Mouse (Mus musculus) forebrain, embryonic 15.5 days (tissue): ENCODE measurements around the gene Rassf3. TPM values are rescaled to one million over a fixed set of nuclear protein-coding genes. Genes with fewer than 3 reads are reported as not detected.

ENCODE experiments used
- ATAC-seq: fragments of 200-750 bp; cut with Nextera tagmentation; replicated peaks from 2 replicates; pipeline ENCODE4 v1.8.0; 2017; ENCODE audit warnings: mild to moderate bottlenecking, moderate TSS enrichment, moderate library complexity
- H3K27ac ChIP-seq: fragments of 300-500 bp; sonication (generic); replicated peaks from 2 replicates; pipeline ENCODE4 v1.5.1; 2015; ENCODE audit warnings: mild to moderate bottlenecking, inconsistent platforms
- H3K27me3 ChIP-seq: fragments of 300-500 bp; sonication (generic); 2 replicates; pipeline ENCODE4 v1.6.1; 2015; ENCODE audit warnings: inconsistent platforms
- H3K36me3 ChIP-seq: fragments of 300-500 bp; sonication (generic); 2 replicates; pipeline ENCODE4 v1.6.1; 2015; ENCODE audit warnings: mild to moderate bottlenecking, inconsistent platforms
- H3K4me1 ChIP-seq: fragments of 300-500 bp; sonication (generic); 2 replicates; pipeline ENCODE4 v1.6.1; 2015; ENCODE audit warnings: inconsistent platforms
- H3K4me2 ChIP-seq: fragments of 300-500 bp; sonication (generic); replicated peaks from 2 replicates; pipeline ENCODE4 v1.6.1; 2015; ENCODE audit warnings: mild to moderate bottlenecking, inconsistent platforms
- H3K4me3 ChIP-seq: fragments of 300-500 bp; sonication (generic); 2 replicates; pipeline ENCODE4 v1.5.1; 2015; ENCODE audit warnings: mild to moderate bottlenecking, inconsistent platforms
- H3K9ac ChIP-seq: fragments of 300-500 bp; sonication (generic); replicated peaks from 2 replicates; pipeline ENCODE4 v1.6.1; 2015; ENCODE audit warnings: mild to moderate bottlenecking, inconsistent platforms
- H3K9me3 ChIP-seq: fragments of 300-500 bp; sonication (generic); 2 replicates; pipeline ENCODE4 v1.6.1; 2016; ENCODE audit warnings: inconsistent platforms
- WGBS: fragments of 180-500 bp; shearing (Covaris S2); methylation state at CpG from one replicate; pipeline ENCODE4 v1.1.7; 2015; ENCODE audit warnings: mixed read lengths; 5-methylcytosine and 5-hydroxymethylcytosine counted together
- polyA plus RNA-seq: library from polyadenylated mRNA; unstranded; fragments of >200 nt; fragmentation: Nextera tagmentation; extraction: Ambion mirVana; gene quantifications from 2 replicates; pipeline ENCODE4 v1.2.1, GENCODE M21; 2015

Gene Rassf3
- polyA plus RNA-seq, 1 experiment from 2014 or later: 4.2 TPM

DNA sequence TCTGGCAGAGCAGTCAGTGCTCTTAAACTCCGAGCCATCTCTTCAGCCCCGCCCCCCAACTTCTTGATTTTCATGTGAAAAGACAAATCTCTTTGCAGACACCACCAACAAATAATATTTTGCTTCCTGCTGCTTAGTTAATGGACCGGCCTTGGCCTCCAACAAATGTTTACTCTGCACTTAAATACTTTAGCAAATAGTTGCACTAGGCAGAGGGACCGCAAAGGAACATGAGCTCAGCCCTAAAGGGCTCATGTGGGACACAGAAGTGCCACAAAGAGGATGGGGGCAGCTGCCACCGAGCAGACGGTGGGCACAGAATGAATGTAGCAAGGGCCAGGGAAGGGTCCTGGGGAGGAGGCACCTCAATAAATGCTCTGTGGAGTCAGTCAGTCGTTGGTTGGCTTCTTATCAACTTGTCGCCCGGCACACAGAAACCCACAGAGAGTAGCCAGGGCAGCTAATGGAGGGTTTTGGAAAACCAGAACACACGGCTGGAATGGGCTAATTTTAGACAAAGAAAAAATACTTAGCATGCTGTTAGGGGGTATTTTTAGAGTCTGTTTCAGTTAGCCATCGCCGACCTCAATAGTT lies 44.0 kb downstream of the Rassf3 start:
- H3K36me3 ChIP-seq: no peaks in the 10 kb centered on the region
- WGBS: 50% methylated on average over 12 of the region's 12 CpGs
- H3K4me2 ChIP-seq: no peak overlapping the region
- no peak overlapping the region for H3K4me3 ChIP-seq
- ATAC-seq: 0 out of 2 replicates have a peak, but pooled peaks have one; percentile 18
- no peaks in the 10 kb centered on the region for H3K9me3 ChIP-seq
- H3K27ac ChIP-seq: 0 out of 2 replicates have a peak overlapping the region, but pooled peaks have one; percentile 41
- no peaks in the 10 kb centered on the region for H3K27me3 ChIP-seq
- no peak overlapping the region for H3K9ac ChIP-seq
- peaks cover 18% of the 10 kb centered on the region for H3K4me1 ChIP-seq

DNA sequence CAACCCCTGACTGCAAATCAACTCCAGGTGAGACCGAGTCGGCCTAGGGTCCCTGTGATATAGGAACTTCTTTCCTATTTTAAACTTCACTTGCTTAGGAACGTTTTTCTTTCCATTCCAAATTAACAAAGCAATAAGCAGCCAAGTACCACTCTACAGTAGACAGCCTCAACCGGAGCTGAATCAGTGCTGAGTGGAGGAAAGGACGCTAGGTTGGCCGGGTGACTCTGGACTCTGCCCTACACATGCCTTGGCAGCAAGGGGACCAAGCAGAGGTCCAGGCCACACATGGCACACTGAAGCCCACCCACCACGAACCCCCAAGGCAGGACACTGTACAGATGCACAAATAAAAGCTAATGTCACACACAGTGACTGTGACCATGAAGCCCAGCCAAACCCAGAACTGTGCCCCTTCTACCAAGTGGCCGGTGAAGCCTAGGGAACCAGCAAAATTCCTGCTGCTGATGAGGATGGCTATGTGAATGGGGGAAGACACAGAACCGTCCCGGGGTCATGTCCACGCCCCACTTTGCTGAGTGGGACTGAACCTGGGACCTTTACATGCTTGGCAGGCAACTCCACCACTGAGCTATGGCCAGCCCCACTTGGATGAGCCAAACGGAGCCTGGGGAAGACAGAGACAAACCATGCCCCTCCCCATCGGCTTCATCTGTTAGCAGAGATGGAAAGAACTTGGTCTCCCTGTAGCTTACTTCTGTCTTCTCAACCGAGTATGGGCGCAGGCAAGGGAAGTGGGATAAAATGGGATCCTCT lies 45.2 kb downstream of the Rassf3 start:
- Histone ChIP-seq H3K4me2 (no peak overlapping the region), H3K4me1 (peaks cover 18% of the 10 kb centered on the region)

DNA sequence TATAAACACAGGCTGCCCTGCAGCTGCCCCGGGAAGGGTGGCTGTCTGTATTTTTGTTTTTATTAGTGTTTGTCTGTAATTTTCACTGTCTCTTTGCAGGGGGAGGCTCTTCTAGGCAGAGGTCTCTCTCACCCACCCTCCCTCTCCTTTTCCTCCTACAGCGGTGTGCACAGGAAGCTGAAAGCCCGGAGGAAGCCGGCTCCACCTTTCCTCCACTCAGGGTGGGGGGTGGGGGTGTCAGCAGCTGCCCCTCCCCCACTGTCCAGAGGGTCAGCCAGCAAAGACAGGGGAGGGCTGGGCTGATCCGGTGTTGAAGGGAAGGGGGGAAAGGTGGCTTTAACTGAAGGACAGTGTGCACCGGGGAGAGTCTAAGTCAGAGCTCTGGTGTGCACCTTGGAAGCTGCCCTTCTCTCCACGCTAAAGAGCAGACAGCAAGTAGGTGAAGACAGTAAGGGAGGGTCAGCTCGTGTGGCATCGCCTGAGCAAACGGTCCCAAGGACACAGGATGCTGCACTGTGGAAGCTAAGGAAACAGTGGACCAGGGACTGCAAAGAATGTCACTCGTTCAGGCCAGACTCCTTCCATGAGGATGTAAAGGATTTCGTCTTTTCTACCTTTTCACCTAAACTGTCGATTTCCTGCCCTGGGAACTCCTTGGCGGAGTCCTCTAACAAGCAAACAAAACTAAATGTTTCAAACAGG lies 46.0 kb downstream of the Rassf3 start:
- ATAC-seq: 0 out of 2 replicates have a peak, but pooled peaks have one; percentile 10
- Histone ChIP-seq H3K27me3 (no peaks in the 10 kb centered on the region), H3K9me3 (no peaks in the 10 kb centered on the region), H3K36me3 (no peaks in the 10 kb centered on the region), H3K27ac (no peak overlapping the region), H3K4me3 (no peak overlapping the region), H3K4me1 (peaks cover 18% of the 10 kb centered on the region), H3K9ac (no peak overlapping the region), H3K4me2 (no peak overlapping the region)
- WGBS: 32% methylated on average over 14 of the region's 14 CpGs

More for the DNA sequence above, 45.2 kb downstream of the Rassf3 start:
- WGBS: 78% methylated on average over 15 of the region's 15 CpGs
- no peaks in the 10 kb centered on the region for H3K36me3 ChIP-seq
- no peaks in the 10 kb centered on the region for H3K27me3 ChIP-seq
- no peak for ATAC-seq
- no peak overlapping the region for H3K27ac ChIP-seq
- no peaks in the 10 kb centered on the region for H3K9me3 ChIP-seq
- no peak overlapping the region for H3K9ac ChIP-seq
- H3K4me3 ChIP-seq: no peak overlapping the region

DNA sequence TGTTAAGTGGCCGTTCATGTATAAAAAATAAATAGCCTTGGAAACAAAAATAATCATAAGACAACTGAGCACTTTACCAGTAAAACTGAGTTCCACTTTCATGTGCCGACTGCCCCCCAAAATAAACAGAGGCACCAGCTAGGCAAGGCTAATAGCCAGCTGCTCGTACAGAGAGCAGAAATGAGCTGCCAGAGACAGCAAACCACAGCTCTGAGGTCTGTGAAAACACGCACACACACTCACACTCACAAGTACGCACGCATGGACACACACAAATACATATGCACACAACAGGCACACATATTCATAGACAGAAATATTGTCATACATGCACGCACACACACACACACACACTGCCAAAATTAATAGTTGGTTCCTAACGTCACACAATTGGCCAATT lies 46.6 kb downstream of the Rassf3 start:
- 0 out of 2 replicates have a peak, but pooled peaks have one; percentile 26 for ATAC-seq
- Histone ChIP-seq H3K4me1 (peaks cover 18% of the 10 kb centered on the region), H3K27ac (no peak overlapping the region), H3K4me3 (no peak overlapping the region), H3K9ac (no peak overlapping the region), H3K27me3 (no peaks in the 10 kb centered on the region), H3K9me3 (no peaks in the 10 kb centered on the region), H3K36me3 (no peaks in the 10 kb centered on the region), H3K4me2 (no peak overlapping the region)
- 40% methylated on average over 8 of the region's 8 CpGs for WGBS

DNA sequence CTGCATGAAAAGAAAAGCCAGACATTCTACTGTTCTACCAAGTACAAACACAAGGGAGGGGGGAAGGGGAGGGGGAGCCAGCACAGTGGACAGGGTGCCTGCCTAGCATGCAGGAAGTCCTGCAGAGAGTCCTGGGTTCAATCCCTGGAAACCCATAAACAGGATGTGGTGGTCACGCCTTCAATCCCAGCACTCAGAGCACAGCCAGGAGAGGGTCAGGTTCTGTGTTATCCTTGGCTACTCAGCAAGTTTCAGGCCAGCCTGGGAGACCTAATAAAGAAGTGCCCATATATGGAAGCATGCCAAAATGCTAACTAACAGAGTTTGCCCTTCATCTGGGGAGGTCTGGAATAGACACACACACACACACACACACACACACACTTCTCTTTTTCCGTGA lies 47.1 kb downstream of the Rassf3 start:
- WGBS: 30% methylated on average over 2 of the region's 2 CpGs
- Histone ChIP-seq H3K9ac (no peak overlapping the region), H3K27ac (no peak overlapping the region), H3K36me3 (no peaks in the 10 kb centered on the region), H3K27me3 (no peaks in the 10 kb centered on the region), H3K4me3 (no peak overlapping the region), H3K4me1 (peaks cover 21% of the 10 kb centered on the region), H3K4me2 (no peak overlapping the region), H3K9me3 (no peaks in the 10 kb centered on the region)
- ATAC-seq: no peak

DNA sequence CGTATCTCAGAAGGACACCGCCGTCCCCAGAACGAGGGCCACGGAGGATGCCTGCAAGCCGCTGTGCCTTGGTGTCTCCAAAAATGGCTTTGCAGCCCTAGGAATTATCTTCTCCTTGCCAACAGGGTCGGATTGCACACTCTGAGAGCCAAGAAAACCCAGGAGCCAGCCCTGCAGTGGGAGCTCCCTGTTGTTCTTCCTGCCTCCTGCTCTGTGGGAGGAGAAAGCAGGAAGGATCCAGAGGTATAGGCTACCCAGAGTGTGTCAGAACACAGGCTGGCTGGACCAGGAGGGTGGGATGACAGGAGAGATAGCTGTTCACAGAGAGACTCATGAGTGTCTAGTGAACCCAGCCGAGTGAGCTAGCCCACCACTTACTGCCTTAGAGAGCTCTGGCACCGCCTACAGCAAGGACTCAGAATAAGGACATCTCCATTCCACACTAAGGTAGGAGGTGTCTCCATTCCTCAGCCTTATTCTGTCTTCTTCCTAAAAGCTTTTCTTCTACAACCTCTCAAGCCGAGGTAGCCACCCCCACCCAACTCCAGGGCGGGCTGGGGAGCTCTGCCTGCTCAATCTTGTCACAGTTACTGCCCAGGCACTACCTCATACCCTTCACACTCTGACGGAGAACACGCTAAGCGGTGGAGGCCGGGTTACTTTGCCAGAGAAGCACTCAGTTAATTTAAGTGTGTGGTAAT lies 48.0 kb downstream of the Rassf3 start:
- H3K27ac ChIP-seq: no peak overlapping the region
- 84% methylated on average over 15 of the region's 15 CpGs for WGBS
- no peak for ATAC-seq
- no peak overlapping the region for H3K9ac ChIP-seq
- H3K4me2 ChIP-seq: no peak overlapping the region
- H3K4me3 ChIP-seq: no peak overlapping the region
- H3K36me3 ChIP-seq: no peaks in the 10 kb centered on the region
- H3K9me3 ChIP-seq: no peaks in the 10 kb centered on the region
- H3K27me3 ChIP-seq: no peaks in the 10 kb centered on the region
- H3K4me1 ChIP-seq: peaks cover 30% of the 10 kb centered on the region

DNA sequence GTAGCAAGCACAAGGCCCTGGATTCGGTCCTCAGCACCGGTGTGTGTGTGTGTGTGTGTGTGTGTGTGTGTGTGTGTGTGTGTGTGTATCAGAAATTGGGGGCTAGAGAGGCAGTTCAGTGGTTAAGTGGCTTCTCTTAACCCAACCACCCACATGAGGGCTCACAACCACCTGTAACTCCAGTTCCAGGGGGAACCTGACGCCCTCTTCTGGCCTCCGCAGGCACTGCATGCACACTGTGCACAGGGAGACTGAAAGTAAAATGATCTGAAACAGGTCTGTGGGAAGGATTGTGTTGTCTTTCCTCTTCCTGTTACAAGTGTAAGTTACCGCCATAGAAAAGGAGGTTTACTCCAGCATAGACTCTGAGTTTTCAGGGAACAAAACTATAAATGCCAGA lies 49.0 kb downstream of the Rassf3 start:
- WGBS: 66% methylated on average over 5 of the region's 5 CpGs
- Histone ChIP-seq H3K9me3 (no peaks in the 10 kb centered on the region), H3K4me2 (no peak overlapping the region), H3K27me3 (no peaks in the 10 kb centered on the region), H3K4me3 (no peak overlapping the region), H3K36me3 (no peaks in the 10 kb centered on the region), H3K4me1 (peaks cover 27% of the 10 kb centered on the region), H3K9ac (no peak overlapping the region), H3K27ac (no peak overlapping the region)
- ATAC-seq: no peak

DNA sequence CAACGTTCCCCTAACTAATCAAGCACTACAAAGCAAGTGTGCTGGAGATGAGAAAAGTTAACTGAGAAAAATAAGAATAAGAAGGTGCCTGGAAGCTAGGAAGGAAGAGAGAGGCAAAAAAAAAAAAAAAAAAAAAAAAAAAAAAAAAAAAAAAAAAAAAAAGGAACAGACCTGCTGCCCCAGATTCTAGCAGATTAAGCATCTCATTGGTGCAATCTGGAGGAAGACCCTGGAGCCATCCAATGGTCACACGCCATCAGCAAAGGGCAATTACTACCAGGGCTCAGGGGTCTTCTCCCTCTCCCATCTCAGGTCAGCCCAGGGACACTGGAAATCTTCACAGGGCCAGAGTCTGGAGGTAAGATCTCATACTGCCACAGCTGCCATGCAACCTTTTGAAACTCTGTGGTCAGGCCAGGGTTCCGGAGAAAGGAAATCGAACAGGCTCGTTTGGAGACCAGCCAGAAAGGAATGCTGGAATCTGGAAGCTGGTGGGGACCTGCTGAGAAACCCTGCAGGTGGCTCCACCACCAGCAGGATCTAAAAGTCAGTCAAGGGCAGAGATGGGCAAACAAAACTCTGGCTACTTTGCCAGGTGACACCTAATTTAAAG lies 49.6 kb downstream of the Rassf3 start:
- no peak overlapping the region for H3K27ac ChIP-seq
- H3K9me3 ChIP-seq: no peaks in the 10 kb centered on the region
- no peak for ATAC-seq
- no peak overlapping the region for H3K4me3 ChIP-seq
- no peak overlapping the region for H3K9ac ChIP-seq
- H3K36me3 ChIP-seq: no peaks in the 10 kb centered on the region
- peaks cover 27% of the 10 kb centered on the region for H3K4me1 ChIP-seq
- no peaks in the 10 kb centered on the region for H3K27me3 ChIP-seq
- no peak overlapping the region for H3K4me2 ChIP-seq
- WGBS: 42% methylated on average over 5 of the region's 5 CpGs

DNA sequence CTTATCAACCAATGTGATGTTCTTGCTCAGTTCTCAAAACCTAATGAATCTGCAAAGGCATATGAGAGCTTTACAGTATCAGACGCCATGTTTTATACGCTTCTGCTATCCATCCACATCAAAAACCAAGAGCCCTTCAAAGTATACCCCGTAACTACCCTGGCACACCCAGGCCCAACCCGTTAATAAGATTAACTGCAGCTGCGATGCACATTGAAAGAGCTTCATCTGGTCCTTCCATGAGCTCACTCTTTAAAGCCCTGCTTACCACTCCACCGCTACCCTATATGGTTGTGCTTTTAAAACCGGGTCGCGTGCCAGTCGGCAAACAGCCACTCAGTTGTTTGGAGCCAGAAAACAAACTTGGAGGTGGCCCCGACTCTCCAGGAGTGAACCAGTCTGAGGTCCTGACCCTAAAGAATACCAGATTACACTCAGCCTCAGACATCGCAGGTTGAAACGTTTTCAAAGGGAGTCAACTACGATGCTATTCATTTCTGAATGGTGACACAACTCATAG lies 50.6 kb downstream of the Rassf3 start:
- WGBS: 81% methylated on average over 14 of the region's 14 CpGs
- Histone ChIP-seq H3K9ac (no peak overlapping the region), H3K36me3 (no peaks in the 10 kb centered on the region), H3K4me3 (no peak overlapping the region), H3K4me2 (no peak overlapping the region), H3K4me1 (peaks cover 27% of the 10 kb centered on the region), H3K27me3 (no peaks in the 10 kb centered on the region), H3K27ac (no peak overlapping the region), H3K9me3 (no peaks in the 10 kb centered on the region)
- ATAC-seq: no peak

DNA sequence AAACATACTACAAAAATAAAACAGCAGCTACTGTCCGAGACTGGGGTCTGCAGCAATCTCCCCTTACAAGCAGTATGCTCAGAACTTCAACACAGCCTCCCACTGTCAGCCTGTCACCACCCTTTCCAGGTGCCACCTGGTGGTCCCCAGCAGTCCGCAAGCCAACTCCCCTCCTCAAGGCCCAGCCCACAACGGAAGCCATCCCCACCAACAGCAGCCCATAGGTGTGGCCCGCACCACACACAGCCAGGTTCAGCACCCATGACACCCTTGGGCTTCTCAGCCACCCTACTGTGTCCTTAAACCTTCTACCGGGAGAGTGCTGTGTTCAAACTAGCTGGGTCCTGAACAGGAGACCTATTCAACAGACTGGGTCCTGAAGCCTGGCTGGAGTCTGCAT lies 51.1 kb downstream of the Rassf3 start:
- Histone ChIP-seq H3K9ac (no peak overlapping the region), H3K4me1 (peaks cover 24% of the 10 kb centered on the region), H3K4me2 (no peak overlapping the region), H3K36me3 (no peaks in the 10 kb centered on the region), H3K4me3 (no peak overlapping the region), H3K27me3 (no peaks in the 10 kb centered on the region), H3K9me3 (no peaks in the 10 kb centered on the region), H3K27ac (no peak overlapping the region)
- ATAC-seq: no peak
- 93% methylated on average over 5 of the region's 5 CpGs for WGBS

DNA sequence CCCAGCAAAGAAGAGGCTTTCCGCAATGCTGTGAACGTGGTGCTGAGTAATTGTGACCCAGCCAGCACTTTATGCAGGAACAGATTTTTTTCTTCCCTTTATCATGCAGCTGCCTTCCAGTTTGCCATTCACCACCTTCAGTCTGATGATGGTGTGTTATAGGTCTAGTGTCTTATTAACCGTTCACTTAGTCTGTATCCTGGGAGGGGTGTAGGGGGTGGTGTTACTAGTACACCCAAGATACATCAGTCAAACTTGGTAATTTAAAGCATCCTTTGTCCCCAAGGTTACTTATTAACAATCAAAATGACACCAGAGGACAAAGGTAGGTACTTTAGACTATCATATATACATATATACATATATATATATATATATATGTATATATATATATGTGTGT lies 51.7 kb downstream of the Rassf3 start:
- no peak for ATAC-seq
- H3K4me1 ChIP-seq: peaks cover 18% of the 10 kb centered on the region
- WGBS: 74% methylated on average over 3 of the region's 3 CpGs

More for the DNA sequence above, 51.7 kb downstream of the Rassf3 start:
- no peaks in the 10 kb centered on the region for H3K36me3 ChIP-seq
- no peaks in the 10 kb centered on the region for H3K27me3 ChIP-seq
- no peak overlapping the region for H3K27ac ChIP-seq
- no peak overlapping the region for H3K4me3 ChIP-seq
- no peak overlapping the region for H3K4me2 ChIP-seq
- no peak overlapping the region for H3K9ac ChIP-seq
- no peaks in the 10 kb centered on the region for H3K9me3 ChIP-seq
